Mouse (Mus musculus): Measurements from ENCODE around the gene Nlrp1a. TPM values are rescaled to one million over a fixed set of nuclear protein-coding genes. Genes with fewer than 3 reads are reported as not detected.

The Nlrp1a gene
- polyA plus RNA-seq (2012) = not detected in 2 replicates

DNA sequence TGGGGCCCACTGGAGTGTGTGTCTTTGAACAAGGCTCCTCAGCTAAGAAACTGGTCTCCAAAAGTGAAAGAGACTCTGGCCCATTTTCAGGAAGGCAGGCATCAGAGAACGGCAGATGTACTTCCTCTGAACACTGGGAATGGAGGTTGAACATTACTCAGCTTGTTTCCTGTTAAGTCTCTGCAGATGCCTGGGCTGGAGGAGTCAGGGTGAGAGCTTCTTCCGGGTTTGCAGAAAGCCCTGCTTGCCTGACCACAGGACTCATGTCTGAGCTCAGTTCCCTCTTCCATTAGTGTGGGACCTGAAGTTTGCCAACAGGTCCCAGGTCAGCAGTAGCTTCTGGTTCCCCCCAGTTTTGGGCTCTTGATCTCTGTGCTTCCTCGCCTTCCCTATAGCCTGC is at the start of gene Nlrp1a:
TSS of gene Nlrp1a (minus strand) at position 44 of the 400 bp plus-strand sequence.
- Histone ChIP-seq H3K27me3 (ENCODE audit: control insufficient read depth) (no peaks in the 10 kb centered on the region), H3K9me3 (ENCODE audit: control insufficient read depth, low read length) (no peaks in the 10 kb centered on the region), H3K4me1 (ENCODE audit: control insufficient read depth) (no peaks in the 10 kb centered on the region), H3K4me3 (replicated peaks) (no peak within 1 kb of the TSS), H3K36me3 (ENCODE audit: control insufficient read depth) (no peaks in the 10 kb centered on the region)
- TF ChIP-seq TAL1 (IDR thresholded peaks at IDR 0.05; ENCODE audit: low read length) (no peak), GATA1 (IDR thresholded peaks at IDR 0.05; ENCODE audit: low read length) (no peak)

DNA sequence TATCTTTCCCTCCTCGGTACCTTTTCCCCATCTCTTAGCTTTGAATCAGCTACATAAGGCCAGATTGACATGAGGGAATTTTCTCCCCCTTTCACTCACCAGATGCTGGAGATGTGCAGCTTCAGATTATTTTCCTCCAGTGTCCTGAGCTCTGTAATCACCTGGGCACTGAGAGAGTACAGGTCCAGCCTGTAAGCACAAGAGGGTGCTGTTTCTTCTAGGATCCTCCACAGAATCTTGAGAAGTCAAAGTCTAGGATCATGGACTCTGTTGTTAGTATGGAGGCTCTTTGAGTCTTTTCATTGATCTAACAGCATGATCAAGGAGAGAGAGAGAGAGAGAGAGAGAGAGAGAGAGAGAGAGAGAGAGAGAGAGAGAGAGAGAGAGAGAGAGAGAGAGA is 25.1 kb upstream of the Nlrp1a start:
- H3K4me3 ChIP-seq (replicated peaks) = no peak overlapping the region
- TF ChIP-seq TAL1 (IDR thresholded peaks at IDR 0.05; ENCODE audit: low read length) (no peak), GATA1 (IDR thresholded peaks at IDR 0.05; ENCODE audit: low read length) (no peak)
- H3K36me3 ChIP-seq (ENCODE audit: control insufficient read depth) = no peaks in the 10 kb centered on the region
- no peaks in the 10 kb centered on the region for H3K9me3 ChIP-seq (ENCODE audit: control insufficient read depth, low read length)
- H3K4me1 ChIP-seq (ENCODE audit: control insufficient read depth) = no peaks in the 10 kb centered on the region
- no peaks in the 10 kb centered on the region for H3K27me3 ChIP-seq (ENCODE audit: control insufficient read depth)

DNA sequence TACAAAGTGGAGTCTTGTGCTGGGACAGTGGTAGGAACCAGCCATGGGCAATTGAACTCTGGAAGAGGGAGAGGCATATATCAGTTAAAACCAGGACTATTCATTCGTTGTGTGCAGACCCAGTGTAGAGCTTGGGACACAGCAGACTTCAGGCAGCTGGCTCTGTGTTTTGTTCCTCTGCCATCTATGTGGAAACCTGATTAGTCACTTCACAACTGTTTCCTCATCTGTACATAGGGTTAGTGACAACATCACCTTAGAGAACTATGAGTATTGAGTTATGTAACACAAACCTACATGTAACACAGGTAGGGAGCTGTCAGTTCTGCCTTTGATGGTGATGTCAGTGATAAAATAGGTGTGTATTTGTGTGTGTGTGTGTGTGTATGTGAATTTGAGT is 19.6 kb upstream of the Nlrp1a start:
- TF ChIP-seq TAL1 (IDR thresholded peaks at IDR 0.05; ENCODE audit: low read length) = no peak
- no peak for TF ChIP-seq GATA1 (IDR thresholded peaks at IDR 0.05; ENCODE audit: low read length)
- Histone ChIP-seq H3K27me3 (ENCODE audit: control insufficient read depth) (no peaks in the 10 kb centered on the region), H3K4me1 (ENCODE audit: control insufficient read depth) (no peaks in the 10 kb centered on the region), H3K9me3 (ENCODE audit: control insufficient read depth, low read length) (no peaks in the 10 kb centered on the region; the same call in 1 of the 2 replicates), H3K4me3 (replicated peaks) (no peak overlapping the region), H3K36me3 (ENCODE audit: control insufficient read depth) (no peaks in the 10 kb centered on the region)

DNA sequence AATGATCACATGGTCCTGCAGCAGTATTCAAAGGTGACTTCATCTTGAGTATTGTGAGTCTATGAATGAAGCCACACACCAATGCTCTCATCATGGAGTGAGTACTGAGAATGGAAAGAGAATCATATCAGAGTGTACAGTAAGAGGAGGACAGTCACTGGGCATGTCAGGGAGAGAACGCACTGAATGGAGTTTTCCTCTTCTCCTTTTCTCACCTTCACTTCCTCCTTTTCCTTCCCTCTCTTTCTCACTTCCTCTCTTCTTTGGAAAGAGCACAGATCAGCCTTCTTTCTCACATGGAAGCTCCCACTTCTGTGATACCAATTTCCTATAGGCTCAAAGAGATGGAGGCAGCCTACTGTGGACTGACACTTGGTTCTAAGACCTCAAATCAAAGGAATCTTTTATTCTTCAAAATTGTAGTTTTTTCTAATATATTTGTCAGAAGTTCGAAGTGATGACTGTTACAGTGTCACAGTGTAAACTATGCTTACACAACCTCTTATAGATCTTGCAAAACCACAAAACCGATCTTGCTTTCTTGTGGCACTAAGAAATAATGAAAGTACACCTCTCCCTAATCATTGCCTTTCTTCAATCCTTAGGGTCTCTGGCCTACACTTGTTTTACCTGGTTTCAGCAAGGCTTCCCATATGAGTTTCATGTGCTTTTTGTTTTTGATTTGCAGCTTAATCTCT is 15.1 kb upstream of the Nlrp1a start:
- Histone ChIP-seq H3K36me3 (ENCODE audit: control insufficient read depth) (no peaks in the 10 kb centered on the region), H3K4me1 (ENCODE audit: control insufficient read depth) (no peaks in the 10 kb centered on the region), H3K27me3 (ENCODE audit: control insufficient read depth) (no peaks in the 10 kb centered on the region), H3K9me3 (ENCODE audit: control insufficient read depth, low read length) (no peaks in the 10 kb centered on the region; the same call in 1 of the 2 replicates), H3K4me3 (replicated peaks) (no peak overlapping the region)
- TF ChIP-seq TAL1 (IDR thresholded peaks at IDR 0.05; ENCODE audit: low read length) = no peak
- no peak for TF ChIP-seq GATA1 (IDR thresholded peaks at IDR 0.05; ENCODE audit: low read length)

DNA sequence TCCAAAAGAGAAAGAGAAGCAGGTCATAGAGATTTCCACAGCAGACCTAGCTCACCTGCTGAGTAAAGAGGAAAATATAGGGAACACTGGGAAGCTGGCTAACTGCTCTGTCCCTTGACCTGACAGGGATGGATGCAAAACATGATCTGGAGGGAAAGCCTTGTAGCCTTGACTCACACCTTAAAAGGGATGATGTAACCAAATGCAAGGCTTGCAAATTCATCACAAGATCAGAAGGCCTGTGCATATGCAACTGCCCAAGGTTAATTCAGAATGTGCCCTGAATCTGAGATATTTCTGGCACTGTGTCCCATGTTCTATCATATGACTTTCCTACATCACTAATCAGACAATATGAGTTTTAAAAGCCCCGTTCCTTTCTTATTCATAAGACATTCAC is 10.8 kb upstream of the Nlrp1a start:
- TF ChIP-seq GATA1 (IDR thresholded peaks at IDR 0.05; ENCODE audit: low read length) (no peak), TAL1 (IDR thresholded peaks at IDR 0.05; ENCODE audit: low read length) (no peak)

DNA sequence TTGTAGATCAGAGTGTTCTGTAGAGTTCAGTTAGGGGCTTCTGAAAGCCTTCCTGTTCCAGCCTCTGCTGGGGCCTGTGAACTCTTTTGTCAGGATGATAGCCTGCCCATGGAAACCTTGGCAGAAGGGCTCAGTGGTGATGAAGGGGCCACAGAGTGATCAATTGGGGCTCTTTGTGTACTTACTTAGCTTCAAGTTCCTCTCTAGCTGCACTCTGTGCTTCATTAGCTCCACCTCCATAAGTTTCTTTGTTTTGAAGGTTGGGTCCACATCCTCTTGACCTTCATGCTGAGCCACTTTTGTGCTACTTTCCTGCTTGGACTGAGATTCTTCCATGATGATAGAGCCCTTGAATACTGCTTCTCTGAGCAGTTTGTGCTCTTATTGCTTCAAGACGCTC is 2.5 kb downstream of the Nlrp1a start:
- no peaks in the 10 kb centered on the region for H3K4me1 ChIP-seq (ENCODE audit: control insufficient read depth)
- H3K4me3 ChIP-seq (replicated peaks) = no peak overlapping the region
- no peaks in the 10 kb centered on the region for H3K9me3 ChIP-seq (ENCODE audit: control insufficient read depth, low read length)
- H3K36me3 ChIP-seq (ENCODE audit: control insufficient read depth) = no peaks in the 10 kb centered on the region
- no peaks in the 10 kb centered on the region for H3K27me3 ChIP-seq (ENCODE audit: control insufficient read depth)
- TF ChIP-seq TAL1 (IDR thresholded peaks at IDR 0.05; ENCODE audit: low read length) (no peak), GATA1 (IDR thresholded peaks at IDR 0.05; ENCODE audit: low read length) (no peak)

More for the DNA sequence above, 10.8 kb upstream of the Nlrp1a start:
- Histone ChIP-seq H3K27me3 (ENCODE audit: control insufficient read depth) (no peaks in the 10 kb centered on the region), H3K36me3 (ENCODE audit: control insufficient read depth) (no peaks in the 10 kb centered on the region), H3K4me1 (ENCODE audit: control insufficient read depth) (no peaks in the 10 kb centered on the region), H3K9me3 (ENCODE audit: control insufficient read depth, low read length) (no peaks in the 10 kb centered on the region), H3K4me3 (replicated peaks) (no peak overlapping the region)

DNA sequence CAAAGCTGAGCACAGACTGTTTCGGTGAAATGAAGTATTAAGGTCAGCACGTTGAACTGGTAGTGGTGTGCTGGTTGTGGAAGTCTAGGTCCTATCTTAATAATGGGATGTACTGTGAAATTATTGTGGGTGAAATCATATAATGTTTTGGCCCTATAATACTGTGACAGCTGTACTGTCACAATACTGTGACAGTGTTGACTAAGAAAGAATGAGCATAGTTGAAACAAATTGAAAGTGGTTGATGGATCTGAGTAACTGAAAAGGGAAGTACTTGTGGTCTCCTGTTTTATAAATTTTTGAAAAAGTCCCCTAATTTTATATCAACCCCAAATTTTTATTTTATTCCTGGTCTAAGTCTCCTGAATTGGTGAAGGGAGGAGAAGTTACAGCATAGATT is 37.4 kb downstream of the Nlrp1a start:
- Histone ChIP-seq H3K36me3 (ENCODE audit: control insufficient read depth) (no peaks in the 10 kb centered on the region), H3K4me1 (ENCODE audit: control insufficient read depth) (no peaks in the 10 kb centered on the region), H3K4me3 (replicated peaks) (no peak overlapping the region), H3K27me3 (ENCODE audit: control insufficient read depth) (no peaks in the 10 kb centered on the region), H3K9me3 (ENCODE audit: control insufficient read depth, low read length) (no peaks in the 10 kb centered on the region)
- TF ChIP-seq TAL1 (IDR thresholded peaks at IDR 0.05; ENCODE audit: low read length) = no peak
- TF ChIP-seq GATA1 (IDR thresholded peaks at IDR 0.05; ENCODE audit: low read length) = no peak

DNA sequence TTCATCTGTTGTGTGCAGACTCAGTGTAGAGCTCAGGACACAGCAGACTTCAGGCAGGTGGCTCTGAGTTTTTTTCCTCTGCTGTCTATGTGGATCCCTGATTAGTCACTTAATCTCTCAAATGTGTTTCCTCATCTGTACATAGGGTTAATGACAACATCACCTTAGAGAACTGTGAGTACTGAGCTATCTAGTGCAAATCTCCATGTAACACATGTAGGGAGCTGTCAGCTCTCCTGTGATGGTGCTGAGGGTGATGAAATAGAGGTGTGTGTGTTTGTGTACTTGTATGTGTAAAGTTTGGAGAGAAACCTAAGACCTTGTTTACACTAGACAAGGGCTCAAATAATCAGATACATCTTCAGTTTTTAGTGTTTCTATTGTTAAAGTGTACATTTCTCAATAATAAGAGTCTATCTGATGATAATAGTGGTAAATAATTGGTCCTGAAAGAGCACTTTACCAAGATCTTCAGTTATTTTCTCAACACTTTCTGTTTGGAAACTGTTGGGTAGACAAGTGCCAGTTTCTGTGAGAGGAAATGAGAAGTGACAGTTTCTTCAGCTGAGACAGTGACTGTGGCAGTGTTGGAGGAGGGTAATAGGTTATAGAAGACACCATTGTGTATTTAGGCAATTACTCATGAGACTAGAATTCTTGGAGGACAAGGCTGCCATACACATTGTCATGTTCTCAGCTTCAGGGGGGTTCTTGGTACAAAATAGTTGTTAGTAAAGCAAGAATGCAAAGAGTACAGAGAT is 38.1 kb downstream of the Nlrp1a start:
- TF ChIP-seq TAL1 (IDR thresholded peaks at IDR 0.05; ENCODE audit: low read length) (no peak), GATA1 (IDR thresholded peaks at IDR 0.05; ENCODE audit: low read length) (no peak)
- no peak overlapping the region for H3K4me3 ChIP-seq (replicated peaks)
- H3K36me3 ChIP-seq (ENCODE audit: control insufficient read depth) = no peaks in the 10 kb centered on the region
- H3K9me3 ChIP-seq (ENCODE audit: control insufficient read depth, low read length) = no peaks in the 10 kb centered on the region
- H3K27me3 ChIP-seq (ENCODE audit: control insufficient read depth) = no peaks in the 10 kb centered on the region
- no peaks in the 10 kb centered on the region for H3K4me1 ChIP-seq (ENCODE audit: control insufficient read depth)

DNA sequence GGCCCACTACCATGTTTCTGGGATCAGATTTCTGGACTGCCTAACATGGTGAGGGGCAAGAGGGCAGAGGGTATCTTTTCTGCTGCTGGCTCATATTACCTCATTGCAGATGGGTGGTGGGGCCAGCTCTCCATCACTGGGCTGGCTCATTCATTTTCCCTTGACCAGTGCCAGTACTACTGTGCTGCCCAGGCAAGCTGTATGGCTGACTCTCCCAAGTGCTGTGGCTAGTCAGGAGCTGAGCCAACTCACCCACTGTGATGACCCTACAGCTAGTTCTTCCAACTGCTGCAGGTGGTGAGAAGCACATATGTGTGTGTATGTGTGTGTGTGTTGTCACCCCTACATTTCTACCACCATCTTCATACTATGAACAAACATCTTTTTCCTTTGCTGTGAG is 40.6 kb downstream of the Nlrp1a start:
- H3K4me3 ChIP-seq (replicated peaks) = no peak overlapping the region
- H3K36me3 ChIP-seq (ENCODE audit: control insufficient read depth) = no peaks in the 10 kb centered on the region
- H3K4me1 ChIP-seq (ENCODE audit: control insufficient read depth) = no peaks in the 10 kb centered on the region
- no peaks in the 10 kb centered on the region; the same call in 1 of the 2 replicates for H3K9me3 ChIP-seq (ENCODE audit: control insufficient read depth, low read length)
- no peaks in the 10 kb centered on the region for H3K27me3 ChIP-seq (ENCODE audit: control insufficient read depth)
- no peak for TF ChIP-seq TAL1 (IDR thresholded peaks at IDR 0.05; ENCODE audit: low read length)
- no peak for TF ChIP-seq GATA1 (IDR thresholded peaks at IDR 0.05; ENCODE audit: low read length)

Data from erythroblast, embryonic 14.5 days (primary cell).